Mouse (Mus musculus): Measurements from ENCODE around the gene Syce1l.

The Syce1l gene

GRCm38 (mm10) chr8:113642926-113643325 lies at the start of gene Syce1l:
Syce1l (plus strand) TSS chr8:113643213.
- no peak for DNase-seq (ENCODE audit: low spot score in 2 of 2)

GRCm38 (mm10) chr8:113598401-113598800 lies 44.6 kb upstream of the Syce1l start:
- no peak for DNase-seq (ENCODE audit: low spot score in 2 of 2)

- peak in 1 of 2 experiments; percentile 75 for DNase-seq (ENCODE audit: low spot score in 2 of 2)
These were observed 10.4 kb upstream of the Syce1l start for GRCm38 (mm10) chr8:113632634-113633033.

- DNase-seq (ENCODE audit: low spot score in 2 of 2), result no peak
These were observed 8.9 kb upstream of the Syce1l start for GRCm38 (mm10) chr8:113634161-113634560.

- DNase-seq (ENCODE audit: low spot score in 2 of 2), result peak; percentile 99
These were observed 8.1 kb upstream of the Syce1l start, which contains the start of gene Mon1b for GRCm38 (mm10) chr8:113634670-113635591. Mon1b (plus strand) TSS chr8:113635587.

GRCm38 (mm10) chr8:113635592-113636279 lies 7.3 kb upstream of the Syce1l start:
- no peak for DNase-seq (ENCODE audit: low spot score in 2 of 2)

GRCm38 (mm10) chr8:113636280-113636628 lies 6.8 kb upstream of the Syce1l start:
- DNase-seq (ENCODE audit: low spot score in 2 of 2), result no peak

- DNase-seq (ENCODE audit: low spot score in 2 of 2), result no peak
These were observed 2.7 kb upstream of the Syce1l start for GRCm38 (mm10) chr8:113640357-113640756.

GRCm38 (mm10) chr8:113643479-113644210 lies 632 bp downstream of the Syce1l start:
- DNase-seq (ENCODE audit: low spot score in 2 of 2), result no peak

GRCm38 (mm10) chr8:113645220-113645619 lies 2.2 kb downstream of the Syce1l start:
- DNase-seq (ENCODE audit: low spot score in 2 of 2), result no peak

- no peak for DNase-seq (ENCODE audit: low spot score in 2 of 2)
These were observed 9.4 kb downstream of the Syce1l start for GRCm38 (mm10) chr8:113652450-113652849.

- no peak for DNase-seq (ENCODE audit: low spot score in 2 of 2)
These were observed 10.1 kb downstream of the Syce1l start for GRCm38 (mm10) chr8:113653151-113653550.

- no peak for DNase-seq (ENCODE audit: low spot score in 2 of 2)
These were observed 13.1 kb downstream of the Syce1l start for GRCm38 (mm10) chr8:113656154-113656553.

GRCm38 (mm10) chr8:113656681-113657298 lies 13.8 kb downstream of the Syce1l start:
- no peak for DNase-seq (ENCODE audit: low spot score in 2 of 2)

GRCm38 (mm10) chr8:113660128-113660527 lies 17.1 kb downstream of the Syce1l start:
- DNase-seq (ENCODE audit: low spot score in 2 of 2), result no peak

GRCm38 (mm10) chr8:113664544-113664943 lies 21.5 kb downstream of the Syce1l start:
- DNase-seq (ENCODE audit: low spot score in 2 of 2), result peak; percentile 88 to 94

- DNase-seq (ENCODE audit: low spot score in 2 of 2), result no peak
These were observed 22.0 kb downstream of the Syce1l start for GRCm38 (mm10) chr8:113665036-113665435.

- DNase-seq (ENCODE audit: low spot score in 2 of 2), result no peak
These were observed 22.9 kb downstream of the Syce1l start for GRCm38 (mm10) chr8:113665951-113666350.

- no peak for DNase-seq (ENCODE audit: low spot score in 2 of 2)
These were observed 23.9 kb downstream of the Syce1l start for GRCm38 (mm10) chr8:113666714-113667432.

GRCm38 (mm10) chr8:113669924-113670323 lies 26.9 kb downstream of the Syce1l start:
- DNase-seq (ENCODE audit: low spot score in 2 of 2), result no peak
